In the genomic region with DNA sequence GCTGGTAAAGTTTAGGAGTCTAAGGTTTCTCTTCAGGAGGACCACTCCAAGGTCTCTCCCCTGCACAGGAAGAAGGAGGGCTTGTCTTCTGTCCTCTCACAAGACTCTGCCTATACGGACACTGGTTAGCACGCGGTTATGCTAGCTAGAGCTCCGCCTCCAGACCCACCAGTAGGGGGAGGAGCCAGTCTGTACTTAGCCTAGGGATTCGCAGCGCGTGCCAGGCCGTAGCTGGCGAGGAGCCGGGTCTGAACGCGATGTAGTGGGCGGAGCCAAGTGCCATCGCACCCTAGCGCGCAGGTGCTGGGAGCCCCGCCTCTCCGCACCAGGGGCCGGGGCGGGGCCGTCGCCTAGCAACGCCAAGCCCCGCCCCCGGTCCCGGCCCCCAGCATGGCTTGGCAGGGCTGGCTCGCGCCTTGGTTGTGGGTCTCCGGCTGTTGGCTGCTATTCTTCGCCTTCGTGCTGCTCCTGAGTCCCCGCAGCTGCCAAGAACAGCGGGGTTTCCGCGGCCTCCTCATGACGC, we compare ENCODE assay signal across 8 mouse cellular contexts. TPM values are rescaled to one million over a fixed set of nuclear protein-coding genes. Genes with fewer than 3 reads are reported as not detected.
DNase-seq lines count a peak whose midpoint lies in the region; ATAC-seq lines count a peak whose summit lies in the region.

No protein-coding gene starts in this region.

- under 1% methylated on average over 36 of the region's 36 CpGs for WGBS in heart, embryonic 10.5 days
- 0% methylated on average over 35 of the region's 36 CpGs for WGBS in kidney, embryonic 15.5 days

- peak; percentile 96 for ATAC-seq in erythroblast, adult 5-6 weeks (replicated peaks; ENCODE audit: low FRiP score, poor library complexity, severe bottlenecking)
- ATAC-seq in kidney, embryonic 15.5 days (replicated peaks; ENCODE audit: low FRiP score) = peak; percentile 97
- peak; percentile 96 for ATAC-seq in monocyte, adult 5-6 weeks (replicated peaks; ENCODE audit: insufficient number of reproducible peaks, low FRiP score, low TSS enrichment, poor library complexity, severe bottlenecking)

- H3K4me1 ChIP-seq in heart, embryonic 10.5 days = peaks cover 54% of the 10 kb centered on the region
- peaks cover 56% of the 10 kb centered on the region for H3K4me1 ChIP-seq in kidney, embryonic 15.5 days

- DNase-seq in B cell, adult 2 months = peak; percentile 88
- DNase-seq in brain, adult 2 months (ENCODE audit: low read depth, low spot score) = peak; percentile 98
- peak; percentile 98 for DNase-seq in heart, embryonic 10.5 days (ENCODE audit: low spot score)
- DNase-seq in liver = peak; percentile 97
- DNase-seq in spleen, postnatal 4 days (ENCODE audit: low spot score in 2 of 2) = peak; percentile 93 to 95

- H3K4me2 ChIP-seq in kidney, embryonic 15.5 days = peak overlapping the region; percentile 91

- no peaks in the 10 kb centered on the region for H3K27me3 ChIP-seq in heart, embryonic 10.5 days (ENCODE audit: insufficient read depth, poor library complexity, severe bottlenecking)
- no peaks in the 10 kb centered on the region for H3K27me3 ChIP-seq in kidney, embryonic 15.5 days

- H3K9ac ChIP-seq in kidney, embryonic 15.5 days = peak overlapping the region; percentile 61

- H3K4me3 ChIP-seq in heart, embryonic 10.5 days = peak overlapping the region; percentile 69
- H3K4me3 ChIP-seq in kidney, embryonic 15.5 days (replicated peaks) = peak overlapping the region; percentile 53

- peak overlapping the region; percentile 80 for H3K27ac ChIP-seq in heart, embryonic 10.5 days
- H3K27ac ChIP-seq in kidney, embryonic 15.5 days = peak overlapping the region; percentile 86

- H3K9me3 ChIP-seq in heart, embryonic 10.5 days = no peaks in the 10 kb centered on the region
- H3K9me3 ChIP-seq in kidney, embryonic 15.5 days (replicated peaks) = no peaks in the 10 kb centered on the region

- peaks cover 12% of the 10 kb centered on the region; the same call in 1 of the 2 replicates for H3K36me3 ChIP-seq in heart, embryonic 10.5 days
- H3K36me3 ChIP-seq in kidney, embryonic 15.5 days = no peaks in the 10 kb centered on the region; the same call in 1 of the 2 replicates

RNA-seq across cellular contexts. Expression of gene Tmbim1, which starts 26.9 kb away (rescaled TPM):
- total RNA-seq in erythroblast, adult 5-6 weeks (2015; ENCODE audit: low replicate concordance) = 2.1 and 4.2 TPM in 2 replicates
- 1.9 and 2.6 TPM in 2 replicates for total RNA-seq in erythroblast, adult 5-6 weeks (2017; ENCODE audit: low replicate concordance)
- 25.5 and 33.1 TPM in 2 replicates for polyA plus RNA-seq in heart, embryonic 10.5 days (2016; fragmentation: Nextera tagmentation; extraction: Ambion mirVana)
- 25.6 and 31.2 TPM in 2 replicates for polyA plus RNA-seq in kidney, embryonic 15.5 days (2015; fragmentation: Nextera tagmentation; extraction: Ambion mirVana)
- 15.8 to 20.8 TPM (median 19.0 TPM) in 3 replicates for total RNA-seq in monocyte, adult 5-6 weeks (2017)

RNA-seq across cellular contexts. Expression of gene Catip, which starts 29.6 kb away (rescaled TPM):
- not detected in 2 replicates for total RNA-seq in erythroblast, adult 5-6 weeks (2015; ENCODE audit: low replicate concordance)
- not detected in 2 replicates for total RNA-seq in erythroblast, adult 5-6 weeks (2017; ENCODE audit: low replicate concordance)
- 0.20 and 0.28 TPM in 2 replicates for polyA plus RNA-seq in heart, embryonic 10.5 days (2016; fragmentation: Nextera tagmentation; extraction: Ambion mirVana)
- 0.67 and 0.82 TPM in 2 replicates for polyA plus RNA-seq in kidney, embryonic 15.5 days (2015; fragmentation: Nextera tagmentation; extraction: Ambion mirVana)
- 0.29 to 3.3 TPM (median 0.96 TPM) in 3 replicates for total RNA-seq in monocyte, adult 5-6 weeks (2017)

RNA-seq across cellular contexts. Expression of gene Slc11a1, which starts 42.7 kb away (rescaled TPM):
- total RNA-seq in erythroblast, adult 5-6 weeks (2015; ENCODE audit: low replicate concordance) = 20.2 and 37.0 TPM in 2 replicates
- 3.0 and 12.7 TPM in 2 replicates for total RNA-seq in erythroblast, adult 5-6 weeks (2017; ENCODE audit: low replicate concordance)
- 1.1 and 1.6 TPM in 2 replicates for polyA plus RNA-seq in heart, embryonic 10.5 days (2016; fragmentation: Nextera tagmentation; extraction: Ambion mirVana)
- polyA plus RNA-seq in kidney, embryonic 15.5 days (2015; fragmentation: Nextera tagmentation; extraction: Ambion mirVana) = 3.8 and 5.9 TPM in 2 replicates
- 180 to 306 TPM (median 249 TPM) in 3 replicates for total RNA-seq in monocyte, adult 5-6 weeks (2017)

RNA-seq across cellular contexts. Expression of gene Pnkd, which starts 47.6 kb away (rescaled TPM):
- total RNA-seq in erythroblast, adult 5-6 weeks (2015; ENCODE audit: low replicate concordance) = 7.1 and 17.7 TPM in 2 replicates
- 2.4 TPM in 1 of 2 replicates, not detected in the other for total RNA-seq in erythroblast, adult 5-6 weeks (2017; ENCODE audit: low replicate concordance)
- polyA plus RNA-seq in heart, embryonic 10.5 days (2016; fragmentation: Nextera tagmentation; extraction: Ambion mirVana) = 170 and 253 TPM in 2 replicates
- 138 and 139 TPM in 2 replicates for polyA plus RNA-seq in kidney, embryonic 15.5 days (2015; fragmentation: Nextera tagmentation; extraction: Ambion mirVana)
- 14.7 to 18.6 TPM (median 17.1 TPM) in 3 replicates for total RNA-seq in monocyte, adult 5-6 weeks (2017)

RNA-seq across cellular contexts. Expression of gene Aamp, which starts 47.8 kb away (rescaled TPM):
- total RNA-seq in erythroblast, adult 5-6 weeks (2015; ENCODE audit: low replicate concordance) = 4.6 and 10.4 TPM in 2 replicates
- 15.3 and 27.6 TPM in 2 replicates for total RNA-seq in erythroblast, adult 5-6 weeks (2017; ENCODE audit: low replicate concordance)
- polyA plus RNA-seq in heart, embryonic 10.5 days (2016; fragmentation: Nextera tagmentation; extraction: Ambion mirVana) = 224 and 261 TPM in 2 replicates
- polyA plus RNA-seq in kidney, embryonic 15.5 days (2015; fragmentation: Nextera tagmentation; extraction: Ambion mirVana) = 267 and 283 TPM in 2 replicates
- 105 to 159 TPM (median 131 TPM) in 3 replicates for total RNA-seq in monocyte, adult 5-6 weeks (2017)

Comparison
In these comparisons a context has a peak if more than half of its experiments do, and no peak if none do; other contexts are left out.
1. Peak in every context shown above with its lines: DNase-seq, ATAC-seq, H3K4me3 ChIP-seq and H3K27ac ChIP-seq.